Mouse (Mus musculus): ENCODE results near the gene Prrt1.

GRCm38 (mm10) chr17:34655160-34655559 is 25.8 kb downstream of the Prrt1 start:
- TF ChIP-seq GATA1 (IDR thresholded peaks at IDR 0.05; ENCODE audit: borderline replicate concordance, low read length) (no peak), FLI1 (IDR thresholded peaks at IDR 0.05; ENCODE audit: low read length) (no peak)
